Mouse (Mus musculus): ENCODE data around the gene Stx8. TPM values are rescaled to one million over a fixed set of nuclear protein-coding genes. Genes with fewer than 3 reads are reported as not detected.

Gene Stx8
- total RNA-seq, 4 experiments from 2014 or later = 24.6 to 34.0 (median 28.6) TPM

GRCm38 (mm10) chr11:68083562-68083961, 117.6 kb downstream of the Stx8 start:
- no peak for DNase-seq (ENCODE audit: low spot score)

DNA sequence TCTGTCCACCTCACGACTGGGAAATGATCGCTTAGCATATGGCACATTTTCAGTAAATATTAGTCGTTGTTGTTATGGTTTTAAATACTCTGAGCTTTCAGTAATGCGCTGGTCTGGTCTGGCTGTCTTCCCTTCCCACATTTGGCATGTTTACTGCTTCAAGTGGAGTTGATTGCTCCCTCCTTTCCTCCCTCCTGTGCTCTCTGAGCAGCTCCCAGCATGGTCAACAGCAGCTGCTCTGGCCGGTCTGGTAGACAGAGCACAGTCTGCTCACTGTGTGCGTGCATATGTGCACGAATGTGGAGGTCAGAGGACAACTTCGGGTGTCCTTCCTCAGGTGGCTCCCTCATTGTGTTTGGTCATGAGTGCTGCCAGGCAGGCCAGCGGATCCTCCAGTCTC, 120.2 kb downstream of the Stx8 start:
- peak; percentile 21 for DNase-seq (ENCODE audit: low spot score)

DNA sequence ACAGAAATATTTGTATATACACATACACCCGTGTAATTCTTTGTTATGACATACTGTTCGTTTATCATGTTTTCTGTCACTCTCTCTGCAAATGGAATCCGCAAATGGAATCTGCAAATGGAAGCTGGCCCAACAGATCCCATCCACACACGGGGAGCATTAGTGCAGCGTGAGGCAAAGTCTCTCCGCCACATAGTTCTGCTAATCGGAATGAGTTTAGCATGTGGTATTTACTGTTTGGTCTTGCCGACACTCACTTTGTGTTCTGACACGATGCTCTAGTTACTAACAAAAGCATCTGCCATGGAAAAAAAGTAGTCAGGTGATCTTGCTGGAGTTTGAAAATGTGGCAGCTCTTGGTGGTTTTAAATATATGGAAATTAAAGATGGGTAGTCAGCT, 123.4 kb downstream of the Stx8 start:
- DNase-seq (ENCODE audit: low spot score) = no peak

- no peak for DNase-seq (ENCODE audit: low spot score)
Measured at GRCm38 (mm10) chr11:68089885-68090592, 124.0 kb downstream of the Stx8 start.

- no peak for DNase-seq (ENCODE audit: low spot score)
Measured at GRCm38 (mm10) chr11:68091975-68092759, 126.2 kb downstream of the Stx8 start.

DNA sequence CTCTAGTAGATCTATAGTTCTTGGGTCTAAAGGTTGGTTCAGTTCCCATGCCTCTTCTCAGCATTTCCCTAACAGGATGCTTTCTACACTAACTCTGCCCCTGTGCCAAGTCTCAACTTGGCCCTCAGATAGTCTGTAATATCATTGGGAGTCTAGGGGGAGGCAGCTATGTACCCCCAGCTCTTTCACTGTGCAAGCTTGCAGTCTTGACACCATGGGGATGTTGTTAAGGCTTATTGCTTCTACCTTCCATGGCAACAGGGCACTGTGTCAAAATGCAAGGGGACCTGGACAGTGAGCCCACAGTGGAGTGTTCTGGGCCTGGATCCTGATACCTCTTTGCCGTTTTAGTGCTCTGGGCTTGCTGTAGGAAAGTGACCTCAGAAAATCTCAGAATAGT, 135.6 kb downstream of the Stx8 start:
- DNase-seq (ENCODE audit: low spot score) = no peak

- no peak for DNase-seq (ENCODE audit: low spot score)
Measured at GRCm38 (mm10) chr11:68103480-68103879, 137.5 kb downstream of the Stx8 start.

- no peak for DNase-seq (ENCODE audit: low spot score)
Measured at GRCm38 (mm10) chr11:68106053-68106452, 140.1 kb downstream of the Stx8 start.

GRCm38 (mm10) chr11:68113454-68114100, 147.6 kb downstream of the Stx8 start:
- DNase-seq (ENCODE audit: low spot score) = no peak

DNA sequence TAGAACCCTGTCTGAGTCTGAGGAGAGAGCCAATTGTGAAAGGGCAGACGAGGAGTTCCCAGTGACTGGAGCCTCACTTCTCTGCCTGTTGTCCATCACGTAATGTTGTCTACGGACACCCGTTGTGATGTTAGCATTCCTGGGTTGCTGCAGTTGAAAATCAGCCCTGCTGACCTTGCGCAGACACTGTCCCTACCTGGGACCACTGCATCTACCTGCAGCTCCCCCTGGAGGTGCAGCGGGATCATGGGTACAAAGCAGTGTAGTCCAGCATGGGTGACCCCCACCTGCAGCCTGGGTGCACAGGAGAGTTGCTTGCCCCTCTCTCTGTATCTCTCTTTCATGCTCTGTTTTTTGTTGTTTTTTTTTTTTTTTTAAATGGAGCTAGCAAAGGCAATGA, 148.2 kb downstream of the Stx8 start:
- DNase-seq (ENCODE audit: low spot score) = no peak

GRCm38 (mm10) chr11:68116157-68116556, 150.2 kb downstream of the Stx8 start:
- DNase-seq (ENCODE audit: low spot score) = no peak

- no peak for DNase-seq (ENCODE audit: low spot score)
Measured at GRCm38 (mm10) chr11:68117878-68118660, 152.1 kb downstream of the Stx8 start.

DNA sequence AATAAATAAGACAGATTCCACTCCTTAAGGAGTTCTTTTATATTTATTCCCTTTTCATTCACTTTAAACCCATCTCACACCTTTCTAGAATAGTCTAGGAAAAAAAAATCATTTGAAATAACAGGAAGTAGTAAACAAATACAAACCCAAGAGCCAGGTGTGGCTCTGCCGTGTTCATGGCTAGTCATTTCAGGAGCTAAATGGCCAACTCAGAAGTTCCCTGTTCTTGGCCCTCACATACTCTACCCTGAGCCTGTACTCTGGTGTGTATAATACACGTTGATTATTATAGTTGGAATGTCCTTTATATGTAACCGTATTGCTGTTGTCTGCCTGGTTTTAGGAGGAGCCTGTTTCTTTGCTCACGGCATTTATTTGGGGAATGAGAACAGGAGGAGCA, 152.7 kb downstream of the Stx8 start:
- no peak for DNase-seq (ENCODE audit: low spot score)

GRCm38 (mm10) chr11:68119136-68119535, 153.1 kb downstream of the Stx8 start:
- DNase-seq (ENCODE audit: low spot score) = no peak

DNA sequence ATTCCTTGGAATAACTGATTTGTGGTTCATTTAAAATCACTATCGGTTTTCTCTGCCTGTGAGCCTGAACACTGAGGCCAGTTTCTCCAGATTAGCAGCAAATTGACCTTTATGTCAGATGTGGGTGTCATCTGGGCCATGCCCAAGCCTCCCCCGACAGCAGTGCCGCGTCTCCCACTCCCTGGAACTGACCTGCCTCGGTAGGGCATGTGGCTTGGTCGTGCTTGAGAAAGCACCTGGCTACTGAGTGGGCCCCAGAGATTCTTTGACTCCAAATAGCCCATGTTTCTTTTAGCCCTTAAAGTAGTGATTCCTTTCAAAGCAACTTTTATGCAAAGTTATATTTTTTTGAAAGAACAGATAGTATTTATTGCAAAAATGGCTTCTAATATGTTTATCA, 155.3 kb downstream of the Stx8 start:
- no peak for DNase-seq (ENCODE audit: low spot score)

DNA sequence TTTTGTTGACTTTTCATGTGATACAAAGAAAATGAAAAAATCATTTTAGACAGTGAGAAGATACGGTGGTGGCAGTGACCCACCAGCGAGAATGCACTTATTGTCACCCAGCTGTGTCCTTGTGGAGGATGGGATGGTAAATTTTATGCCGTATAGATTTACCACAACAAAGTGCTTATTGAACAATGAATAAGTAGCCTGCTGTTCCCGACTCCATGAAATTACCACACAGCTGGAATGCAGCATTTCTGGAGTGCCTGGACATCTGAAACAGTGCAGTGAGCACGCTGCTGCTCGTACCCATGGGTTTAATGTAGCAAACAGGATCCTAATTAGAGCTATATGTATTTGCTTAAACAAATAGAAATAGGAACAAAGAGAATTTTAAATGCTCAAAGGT, 155.7 kb downstream of the Stx8 start:
- no peak for DNase-seq (ENCODE audit: low spot score)

DNA sequence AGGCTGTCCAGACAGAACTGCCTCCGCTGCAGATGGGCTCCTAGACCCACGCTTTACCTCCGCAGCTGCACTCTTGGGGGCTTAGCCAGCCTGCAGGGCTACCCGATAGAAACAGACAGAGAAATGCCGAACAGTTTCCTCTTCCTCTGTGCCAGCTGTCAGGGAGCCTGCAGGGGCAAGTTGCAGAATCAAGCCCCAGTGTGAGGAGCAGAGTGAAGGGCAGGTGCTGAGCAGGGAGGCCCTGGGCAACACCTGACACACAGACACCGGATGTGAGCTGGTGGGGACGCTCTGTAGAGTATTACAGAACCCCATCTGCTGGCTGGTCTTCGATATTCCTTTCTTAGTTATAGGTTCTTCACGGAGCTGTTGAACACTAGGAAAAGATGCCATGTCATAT, 160.1 kb downstream of the Stx8 start:
- DNase-seq (ENCODE audit: low spot score) = no peak

DNA sequence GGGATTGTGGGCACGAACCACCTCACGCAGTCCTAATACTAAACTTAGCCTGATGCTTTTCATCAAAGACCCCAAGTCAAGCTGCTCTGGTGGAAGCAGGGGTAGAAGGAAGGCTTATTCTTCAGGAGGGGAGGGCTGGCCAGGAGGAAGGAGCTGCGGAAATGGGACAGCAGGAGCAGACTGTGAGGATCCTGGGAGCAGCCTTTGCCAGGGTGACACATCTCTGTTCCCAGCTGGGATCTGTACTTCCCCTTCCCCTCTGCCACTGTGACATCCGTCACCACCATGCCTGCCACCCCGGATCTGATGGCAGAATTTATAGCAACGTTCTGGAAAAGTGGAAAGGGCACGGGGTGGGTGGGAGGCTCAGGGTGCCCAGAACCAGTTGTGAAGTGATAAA, 168.5 kb downstream of the Stx8 start:
- no peak for DNase-seq (ENCODE audit: low spot score)

DNA sequence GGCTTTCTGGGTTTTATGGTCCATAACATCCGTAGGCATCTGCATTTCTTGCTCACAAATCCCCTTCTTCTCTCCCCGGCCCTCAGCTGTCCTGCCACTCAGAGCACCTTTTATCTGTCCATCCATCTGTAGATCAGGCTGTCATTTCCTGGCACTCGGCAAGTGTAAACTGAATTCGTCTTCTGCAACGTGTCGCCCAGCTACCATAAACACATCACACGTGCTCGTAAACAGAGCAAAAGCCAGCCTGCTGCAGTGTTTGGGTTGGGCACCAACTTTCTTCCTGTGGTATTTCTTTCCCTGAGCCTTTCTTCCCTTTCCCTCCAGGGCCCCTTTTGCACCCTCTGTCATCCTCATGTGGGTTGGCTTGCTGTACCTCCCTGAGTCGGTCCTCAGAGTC, 169.4 kb downstream of the Stx8 start:
- no peak for DNase-seq (ENCODE audit: low spot score)

GRCm38 (mm10) chr11:68136687-68137086, 170.7 kb downstream of the Stx8 start:
- no peak for DNase-seq (ENCODE audit: low spot score)

DNA sequence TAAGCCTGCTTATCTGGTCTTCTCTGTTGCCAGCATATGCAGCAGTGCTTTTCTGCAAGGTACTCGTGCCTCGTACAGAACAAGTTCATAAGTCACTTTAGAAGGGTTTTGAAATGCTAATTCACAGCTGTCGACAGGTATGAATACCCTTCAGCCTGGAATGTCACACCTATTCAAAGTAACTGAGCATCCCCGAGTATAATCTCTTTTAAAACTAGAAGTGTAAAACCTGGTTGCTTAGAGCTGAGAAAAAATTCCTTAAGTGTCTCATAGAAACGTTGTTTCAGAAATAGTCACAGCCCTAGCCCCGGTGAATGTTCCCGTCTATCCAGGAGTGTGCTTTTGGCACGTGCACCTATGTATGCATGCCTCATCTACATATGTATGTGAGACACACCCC, 176.3 kb downstream of the Stx8 start:
- no peak for DNase-seq (ENCODE audit: low spot score)

All from heart, adult 8-10 months (tissue).